Mouse (Mus musculus): Measurements from ENCODE around the gene Pacs1. TPM values are rescaled to one million over a fixed set of nuclear protein-coding genes. Genes with fewer than 3 reads are reported as not detected.

Gene Pacs1
- polyA plus RNA-seq, 1 experiment from 2014 or later, result 4.6 TPM

GRCm38 (mm10) chr19:5294972-5295735, 22.2 kb upstream of the Pacs1 start, which contains the start of gene Sf3b2:
Gene Sf3b2, minus strand, starts transcription at chr19:5295455.
- H3K9ac ChIP-seq (ENCODE audit: low read length), result peak within 1 kb of the TSS; percentile 82
- H3K27me3 ChIP-seq (ENCODE audit: control insufficient read depth, insufficient read depth, low read length), result no peaks in the 10 kb centered on the region
- peak within 1 kb of the TSS; percentile 73 for H3K4me2 ChIP-seq (replicated peaks; ENCODE audit: low read depth)
- DNase-seq (ENCODE audit: low spot score), result peak; percentile 98
- no peaks in the 10 kb centered on the region for H3K4me1 ChIP-seq (replicated peaks; ENCODE audit: control insufficient read depth, insufficient read depth)
- H3K27ac ChIP-seq (replicated peaks), result peak within 1 kb of the TSS; percentile 85
- WGBS, result under 1% methylated on average over 46 of the region's 46 CpGs
- TF ChIP-seq CTCF (IDR thresholded peaks at IDR 0.05; ENCODE audit: low read depth), result peak; percentile 88
- TF ChIP-seq EP300 (optimal IDR thresholded peaks at IDR 0.05), result no peak
- H3K4me3 ChIP-seq (ENCODE audit: low read depth, low read length), result peak within 1 kb of the TSS; percentile 92
- no peaks in the 10 kb centered on the region for H3K9me3 ChIP-seq (ENCODE audit: control insufficient read depth, low read length)
- peaks cover 16% of the 10 kb centered on the region for H3K36me3 ChIP-seq (ENCODE audit: control insufficient read depth, insufficient read depth, low read length)
- peak; percentile 97 for ATAC-seq (ENCODE audit: low FRiP score, low TSS enrichment)

- 58% methylated on average over 8 of the region's 8 CpGs for WGBS
- peak; percentile 78 for ATAC-seq (ENCODE audit: low FRiP score, low TSS enrichment)
- H3K9ac ChIP-seq (ENCODE audit: low read length), result no peak overlapping the region
- no peak overlapping the region for H3K4me2 ChIP-seq (replicated peaks; ENCODE audit: low read depth)
- H3K27ac ChIP-seq (replicated peaks), result no peak overlapping the region
- peak; percentile 69 for DNase-seq (ENCODE audit: low spot score)
- H3K4me3 ChIP-seq (ENCODE audit: low read depth, low read length), result no peak overlapping the region
- no peaks in the 10 kb centered on the region for H3K4me1 ChIP-seq (replicated peaks; ENCODE audit: control insufficient read depth, insufficient read depth)
- no peaks in the 10 kb centered on the region for H3K9me3 ChIP-seq (ENCODE audit: control insufficient read depth, low read length)
- H3K27me3 ChIP-seq (ENCODE audit: control insufficient read depth, insufficient read depth, low read length), result no peaks in the 10 kb centered on the region
- TF ChIP-seq EP300 (optimal IDR thresholded peaks at IDR 0.05) (no peak), CTCF (IDR thresholded peaks at IDR 0.05; ENCODE audit: low read depth) (no peak)
- peaks cover 25% of the 10 kb centered on the region for H3K36me3 ChIP-seq (ENCODE audit: control insufficient read depth, insufficient read depth, low read length)
Measured at GRCm38 (mm10) chr19:5278381-5278780, 5.5 kb upstream of the Pacs1 start.

DNA sequence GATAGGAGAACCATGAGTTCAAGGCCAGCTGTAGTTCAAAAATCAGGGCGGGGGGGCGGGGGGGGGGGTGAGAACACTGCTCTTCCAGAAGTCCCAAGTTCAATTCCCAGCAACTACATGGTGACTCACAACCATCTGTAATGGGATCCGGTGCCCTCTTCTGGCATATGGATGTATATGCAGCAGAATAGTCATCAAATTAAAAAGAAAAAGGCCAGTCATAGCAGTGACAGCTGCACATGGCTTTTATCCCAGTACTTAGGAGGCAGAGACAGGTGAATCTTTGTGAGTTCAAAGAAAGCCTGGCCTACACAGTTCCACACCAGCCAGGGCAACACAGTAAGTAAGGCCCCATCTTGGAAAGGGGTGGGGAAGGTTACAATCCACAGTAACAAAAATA, 4.2 kb upstream of the Pacs1 start:
- TF ChIP-seq EP300 (optimal IDR thresholded peaks at IDR 0.05), result no peak
- peak; percentile 60 for TF ChIP-seq CTCF (IDR thresholded peaks at IDR 0.05; ENCODE audit: low read depth)
- peaks cover 20% of the 10 kb centered on the region for H3K36me3 ChIP-seq (ENCODE audit: control insufficient read depth, insufficient read depth, low read length)

DNA sequence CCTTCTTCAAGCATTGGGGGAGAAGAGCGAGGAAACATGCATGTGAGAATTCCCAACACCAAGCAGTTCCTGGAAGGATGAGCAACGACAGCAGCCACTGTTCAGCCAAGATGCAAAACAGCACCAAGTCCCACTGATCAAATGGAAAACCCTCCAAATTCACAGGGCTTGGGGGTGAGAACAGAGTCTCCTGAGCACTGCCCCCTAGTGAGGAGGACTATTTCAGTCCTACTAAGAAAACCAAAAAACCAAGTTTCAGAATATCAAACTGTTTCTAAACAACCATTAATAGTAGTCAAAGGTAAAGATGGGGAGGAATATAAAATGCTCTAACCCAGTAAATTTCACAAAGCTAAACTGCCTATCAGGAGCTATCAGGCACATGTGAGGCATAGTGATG, 3.6 kb upstream of the Pacs1 start:
- no peak overlapping the region for H3K27ac ChIP-seq (replicated peaks)
- no peaks in the 10 kb centered on the region for H3K9me3 ChIP-seq (ENCODE audit: control insufficient read depth, low read length)
- H3K4me3 ChIP-seq (ENCODE audit: low read depth, low read length), result no peak overlapping the region
- H3K9ac ChIP-seq (ENCODE audit: low read length), result no peak overlapping the region
- ATAC-seq (ENCODE audit: low FRiP score, low TSS enrichment), result no peak
- WGBS, result 91% methylated on average over 2 of the region's 2 CpGs
- TF ChIP-seq EP300 (optimal IDR thresholded peaks at IDR 0.05) (no peak), CTCF (IDR thresholded peaks at IDR 0.05; ENCODE audit: low read depth) (peak; percentile 46)
- DNase-seq (ENCODE audit: low spot score), result no peak
- H3K4me1 ChIP-seq (replicated peaks; ENCODE audit: control insufficient read depth, insufficient read depth), result no peaks in the 10 kb centered on the region
- no peaks in the 10 kb centered on the region for H3K27me3 ChIP-seq (ENCODE audit: control insufficient read depth, insufficient read depth, low read length)
- peaks cover 20% of the 10 kb centered on the region for H3K36me3 ChIP-seq (ENCODE audit: control insufficient read depth, insufficient read depth, low read length)
- no peak overlapping the region for H3K4me2 ChIP-seq (replicated peaks; ENCODE audit: low read depth)

More for the DNA sequence above, 4.2 kb upstream of the Pacs1 start:
- WGBS, result 86% methylated on average over 3 of the region's 3 CpGs
- Histone ChIP-seq H3K9ac (ENCODE audit: low read length) (no peak overlapping the region), H3K27ac (replicated peaks) (no peak overlapping the region), H3K9me3 (ENCODE audit: control insufficient read depth, low read length) (no peaks in the 10 kb centered on the region), H3K4me1 (replicated peaks; ENCODE audit: control insufficient read depth, insufficient read depth) (no peaks in the 10 kb centered on the region), H3K4me3 (ENCODE audit: low read depth, low read length) (no peak overlapping the region), H3K27me3 (ENCODE audit: control insufficient read depth, insufficient read depth, low read length) (no peaks in the 10 kb centered on the region), H3K4me2 (replicated peaks; ENCODE audit: low read depth) (no peak overlapping the region)
- DNase-seq (ENCODE audit: low spot score), result no peak
- no peak for ATAC-seq (ENCODE audit: low FRiP score, low TSS enrichment)

DNA sequence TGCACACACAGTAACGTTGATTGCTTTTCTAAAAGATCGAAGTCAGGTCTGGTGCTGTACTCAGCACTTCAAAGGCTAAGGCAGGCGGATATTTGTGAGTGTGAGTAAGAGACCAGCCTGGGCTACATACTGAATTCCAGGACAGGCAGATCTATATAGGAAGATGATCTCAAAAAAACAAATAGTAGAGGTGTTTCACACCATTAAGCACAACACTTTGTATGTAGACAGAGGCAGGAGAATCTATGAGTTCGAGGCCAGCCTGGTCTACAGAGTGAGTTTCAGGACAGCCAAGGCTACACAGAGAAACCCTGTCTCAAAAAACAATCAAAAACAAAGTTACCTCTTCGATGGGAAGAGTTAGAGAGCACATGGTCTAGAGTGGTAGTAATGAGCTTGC, 2.8 kb upstream of the Pacs1 start:
- no peak overlapping the region for H3K4me3 ChIP-seq (ENCODE audit: low read depth, low read length)
- no peak overlapping the region for H3K27ac ChIP-seq (replicated peaks)
- H3K4me2 ChIP-seq (replicated peaks; ENCODE audit: low read depth), result no peak overlapping the region
- peaks cover 20% of the 10 kb centered on the region for H3K36me3 ChIP-seq (ENCODE audit: control insufficient read depth, insufficient read depth, low read length)
- no peak for DNase-seq (ENCODE audit: low spot score)
- H3K27me3 ChIP-seq (ENCODE audit: control insufficient read depth, insufficient read depth, low read length), result no peaks in the 10 kb centered on the region
- no peaks in the 10 kb centered on the region for H3K9me3 ChIP-seq (ENCODE audit: control insufficient read depth, low read length)
- TF ChIP-seq CTCF (IDR thresholded peaks at IDR 0.05; ENCODE audit: low read depth) (no peak), EP300 (optimal IDR thresholded peaks at IDR 0.05) (no peak)
- no peak overlapping the region for H3K9ac ChIP-seq (ENCODE audit: low read length)
- ATAC-seq (ENCODE audit: low FRiP score, low TSS enrichment), result no peak
- H3K4me1 ChIP-seq (replicated peaks; ENCODE audit: control insufficient read depth, insufficient read depth), result no peaks in the 10 kb centered on the region
- 86% methylated on average over 5 of the region's 5 CpGs for WGBS

GRCm38 (mm10) chr19:5274641-5275040, 1.7 kb upstream of the Pacs1 start:
- peak overlapping the region; percentile 90 for H3K27ac ChIP-seq (replicated peaks)

More at GRCm38 (mm10) chr19:5274641-5275040, 1.7 kb upstream of the Pacs1 start:
- no peak for DNase-seq (ENCODE audit: low spot score)
- 89% methylated on average over 12 of the region's 13 CpGs for WGBS
- no peak overlapping the region for H3K9ac ChIP-seq (ENCODE audit: low read length)
- ATAC-seq (ENCODE audit: low FRiP score, low TSS enrichment), result no peak
- H3K9me3 ChIP-seq (ENCODE audit: control insufficient read depth, low read length), result no peaks in the 10 kb centered on the region
- no peaks in the 10 kb centered on the region for H3K4me1 ChIP-seq (replicated peaks; ENCODE audit: control insufficient read depth, insufficient read depth)
- no peaks in the 10 kb centered on the region for H3K27me3 ChIP-seq (ENCODE audit: control insufficient read depth, insufficient read depth, low read length)
- H3K4me3 ChIP-seq (ENCODE audit: low read depth, low read length), result no peak overlapping the region
- no peak overlapping the region for H3K4me2 ChIP-seq (replicated peaks; ENCODE audit: low read depth)
- TF ChIP-seq EP300 (optimal IDR thresholded peaks at IDR 0.05) (no peak), CTCF (IDR thresholded peaks at IDR 0.05; ENCODE audit: low read depth) (no peak)
- H3K36me3 ChIP-seq (ENCODE audit: control insufficient read depth, insufficient read depth, low read length), result peaks cover 18% of the 10 kb centered on the region
